Mouse (Mus musculus): ENCODE data around the gene Spon1.
A peak's percentile ranks its signal among the peaks of the same experiment; 100 is the strongest.

Spon1 gene

GRCm38 (mm10) chr7:113765667-113766497, at the start of gene Spon1:
Gene Spon1 (plus strand): TSS chr7:113765998.
- DNase-seq (ENCODE audit: low read depth in 1 of 2, low spot score in 2 of 2), result no peak

- peak; percentile 7 to 19 for DNase-seq (ENCODE audit: low read depth in 1 of 2, low spot score in 2 of 2)
Measured at GRCm38 (mm10) chr7:113721994-113722393, 43.8 kb upstream of the Spon1 start.

- no peak for DNase-seq (ENCODE audit: low read depth in 1 of 2, low spot score in 2 of 2)
Measured at GRCm38 (mm10) chr7:113723905-113724304, 41.9 kb upstream of the Spon1 start.

GRCm38 (mm10) chr7:113727999-113728713, 37.6 kb upstream of the Spon1 start:
- no peak for DNase-seq (ENCODE audit: low read depth in 1 of 2, low spot score in 2 of 2)

GRCm38 (mm10) chr7:113728926-113729325, 36.9 kb upstream of the Spon1 start:
- no peak for DNase-seq (ENCODE audit: low read depth in 1 of 2, low spot score in 2 of 2)

- DNase-seq (ENCODE audit: low read depth in 1 of 2, low spot score in 2 of 2), result no peak
Measured at GRCm38 (mm10) chr7:113730406-113731247, 35.2 kb upstream of the Spon1 start.

- DNase-seq (ENCODE audit: low read depth in 1 of 2, low spot score in 2 of 2), result no peak
Measured at GRCm38 (mm10) chr7:113737790-113738362, 27.9 kb upstream of the Spon1 start.

- DNase-seq (ENCODE audit: low read depth in 1 of 2, low spot score in 2 of 2), result no peak
Measured at GRCm38 (mm10) chr7:113739181-113739580, 26.6 kb upstream of the Spon1 start.

- DNase-seq (ENCODE audit: low read depth in 1 of 2, low spot score in 2 of 2), result no peak
Measured at GRCm38 (mm10) chr7:113742644-113743043, 23.2 kb upstream of the Spon1 start.

- DNase-seq (ENCODE audit: low read depth in 1 of 2, low spot score in 2 of 2), result no peak
Measured at GRCm38 (mm10) chr7:113743982-113744381, 21.8 kb upstream of the Spon1 start.

GRCm38 (mm10) chr7:113756616-113757015, 9.2 kb upstream of the Spon1 start:
- no peak for DNase-seq (ENCODE audit: low read depth in 1 of 2, low spot score in 2 of 2)

- DNase-seq (ENCODE audit: low read depth in 1 of 2, low spot score in 2 of 2), result no peak
Measured at GRCm38 (mm10) chr7:113759212-113759611, 6.6 kb upstream of the Spon1 start.

GRCm38 (mm10) chr7:113765133-113765532, 665 bp upstream of the Spon1 start:
- no peak for DNase-seq (ENCODE audit: low read depth in 1 of 2, low spot score in 2 of 2)

GRCm38 (mm10) chr7:113766498-113766941, 722 bp downstream of the Spon1 start:
- no peak for DNase-seq (ENCODE audit: low read depth in 1 of 2, low spot score in 2 of 2)

- no peak for DNase-seq (ENCODE audit: low read depth in 1 of 2, low spot score in 2 of 2)
Measured at GRCm38 (mm10) chr7:113767546-113767945, 1.7 kb downstream of the Spon1 start.

- no peak for DNase-seq (ENCODE audit: low read depth in 1 of 2, low spot score in 2 of 2)
Measured at GRCm38 (mm10) chr7:113768174-113768935, 2.6 kb downstream of the Spon1 start.

GRCm38 (mm10) chr7:113769281-113769680, 3.5 kb downstream of the Spon1 start:
- no peak for DNase-seq (ENCODE audit: low read depth in 1 of 2, low spot score in 2 of 2)

- DNase-seq (ENCODE audit: low read depth in 1 of 2, low spot score in 2 of 2), result no peak
Measured at GRCm38 (mm10) chr7:113772135-113772534, 6.3 kb downstream of the Spon1 start.

GRCm38 (mm10) chr7:113773436-113773835, 7.6 kb downstream of the Spon1 start:
- no peak for DNase-seq (ENCODE audit: low read depth in 1 of 2, low spot score in 2 of 2)

- DNase-seq (ENCODE audit: low read depth in 1 of 2, low spot score in 2 of 2), result no peak
Measured at GRCm38 (mm10) chr7:113774039-113774438, 8.2 kb downstream of the Spon1 start.
